Mouse (Mus musculus): ENCODE measurements at regions not wholly inside any gene's neighbourhood (a gene's known extent, or its start where the extent isn't known, plus 50 kb on each side); places are given as distances from the start of the nearest gene placed in this dataset.

GRCm38 (mm10) chr5:17006807-17007522, 215.4 kb downstream of the Gm28710 start:
- WGBS = 71% methylated on average over 3 of the region's 3 CpGs
- Histone ChIP-seq H3K27ac (no peak overlapping the region), H3K4me3 (replicated peaks; ENCODE audit: low read length) (no peak overlapping the region), H3K36me3 (replicated peaks; ENCODE audit: control insufficient read depth, insufficient read depth) (no peaks in the 10 kb centered on the region), H3K4me1 (replicated peaks; ENCODE audit: control insufficient read depth, insufficient read depth, low read length) (no peaks in the 10 kb centered on the region), H3K9me3 (ENCODE audit: control insufficient read depth, low read length) (no peaks in the 10 kb centered on the region), H3K27me3 (ENCODE audit: control insufficient read depth, insufficient read depth, low read length) (no peaks in the 10 kb centered on the region), H3K4me2 (replicated peaks) (no peak overlapping the region), H3K9ac (no peak overlapping the region)
- no peak for DNase-seq (ENCODE audit: low spot score)
- ATAC-seq (ENCODE audit: low FRiP score) = no peak

- no peak for ATAC-seq (ENCODE audit: low FRiP score)
- H3K9me3 ChIP-seq (ENCODE audit: control insufficient read depth, low read length) = no peaks in the 10 kb centered on the region
- no peak overlapping the region for H3K4me3 ChIP-seq (replicated peaks; ENCODE audit: low read length)
Measured at GRCm38 (mm10) chr5:17021636-17022035, 230.0 kb downstream of the Gm28710 start.

GRCm38 (mm10) chr5:17053935-17054334, 262.3 kb downstream of the Gm28710 start:
- H3K36me3 ChIP-seq (replicated peaks; ENCODE audit: control insufficient read depth, insufficient read depth) = no peaks in the 10 kb centered on the region
- no peak for ATAC-seq (ENCODE audit: low FRiP score)
- no peaks in the 10 kb centered on the region for H3K9me3 ChIP-seq (ENCODE audit: control insufficient read depth, low read length)
- no peak overlapping the region for H3K9ac ChIP-seq
- DNase-seq (ENCODE audit: low spot score) = no peak
- no peak overlapping the region for H3K27ac ChIP-seq
- H3K4me3 ChIP-seq (replicated peaks; ENCODE audit: low read length) = no peak overlapping the region
- no peak overlapping the region for H3K4me2 ChIP-seq (replicated peaks)
- no peaks in the 10 kb centered on the region for H3K4me1 ChIP-seq (replicated peaks; ENCODE audit: control insufficient read depth, insufficient read depth, low read length)
- 71% methylated on average over 2 of the region's 2 CpGs for WGBS
- H3K27me3 ChIP-seq (ENCODE audit: control insufficient read depth, insufficient read depth, low read length) = no peaks in the 10 kb centered on the region

More at GRCm38 (mm10) chr5:17021636-17022035, 230.0 kb downstream of the Gm28710 start:
- H3K36me3 ChIP-seq (replicated peaks; ENCODE audit: control insufficient read depth, insufficient read depth) = no peaks in the 10 kb centered on the region
- no peaks in the 10 kb centered on the region for H3K4me1 ChIP-seq (replicated peaks; ENCODE audit: control insufficient read depth, insufficient read depth, low read length)
- no peak for DNase-seq (ENCODE audit: low spot score)
- no peak overlapping the region for H3K27ac ChIP-seq
- no peak overlapping the region for H3K9ac ChIP-seq
- H3K27me3 ChIP-seq (ENCODE audit: control insufficient read depth, insufficient read depth, low read length) = no peaks in the 10 kb centered on the region
- no peak overlapping the region for H3K4me2 ChIP-seq (replicated peaks)

- no peaks in the 10 kb centered on the region for H3K4me1 ChIP-seq (replicated peaks; ENCODE audit: control insufficient read depth, insufficient read depth, low read length)
- ATAC-seq (ENCODE audit: low FRiP score) (no peak), DNase-seq (ENCODE audit: low spot score) (no peak)
- H3K36me3 ChIP-seq (replicated peaks; ENCODE audit: control insufficient read depth, insufficient read depth) = no peaks in the 10 kb centered on the region
- no peaks in the 10 kb centered on the region for H3K9me3 ChIP-seq (ENCODE audit: control insufficient read depth, low read length)
- 97% methylated on average over 8 of the region's 8 CpGs for WGBS
- no peaks in the 10 kb centered on the region for H3K27me3 ChIP-seq (ENCODE audit: control insufficient read depth, insufficient read depth, low read length)
- no peak overlapping the region for H3K4me2 ChIP-seq (replicated peaks)
- no peak overlapping the region for H3K9ac ChIP-seq
- H3K4me3 ChIP-seq (replicated peaks; ENCODE audit: low read length) = no peak overlapping the region
- no peak overlapping the region for H3K27ac ChIP-seq
Measured at GRCm38 (mm10) chr5:17064565-17064964, 273.0 kb downstream of the Gm28710 start.

GRCm38 (mm10) chr5:17080405-17080804, 288.8 kb downstream of the Gm28710 start:
- H3K4me1 ChIP-seq (replicated peaks; ENCODE audit: control insufficient read depth, insufficient read depth, low read length) = no peaks in the 10 kb centered on the region
- DNase-seq (ENCODE audit: low spot score) = no peak
- H3K27ac ChIP-seq = no peak overlapping the region
- H3K9ac ChIP-seq = no peak overlapping the region
- H3K4me2 ChIP-seq (replicated peaks) = no peak overlapping the region
- ATAC-seq (ENCODE audit: low FRiP score) = no peak
- H3K36me3 ChIP-seq (replicated peaks; ENCODE audit: control insufficient read depth, insufficient read depth) = no peaks in the 10 kb centered on the region
- no peak overlapping the region for H3K4me3 ChIP-seq (replicated peaks; ENCODE audit: low read length)
- WGBS = 73% methylated on average over 1 of the region's 1 CpGs
- no peaks in the 10 kb centered on the region for H3K27me3 ChIP-seq (ENCODE audit: control insufficient read depth, insufficient read depth, low read length)
- H3K9me3 ChIP-seq (ENCODE audit: control insufficient read depth, low read length) = no peaks in the 10 kb centered on the region

GRCm38 (mm10) chr5:17111556-17111955, 261.4 kb upstream of the Speer4f2 start:
- H3K27me3 ChIP-seq (ENCODE audit: control insufficient read depth, insufficient read depth, low read length) = no peaks in the 10 kb centered on the region
- WGBS = 86% methylated on average over 1 of the region's 1 CpGs
- H3K9me3 ChIP-seq (ENCODE audit: control insufficient read depth, low read length) = no peaks in the 10 kb centered on the region
- no peaks in the 10 kb centered on the region for H3K36me3 ChIP-seq (replicated peaks; ENCODE audit: control insufficient read depth, insufficient read depth)
- no peaks in the 10 kb centered on the region for H3K4me1 ChIP-seq (replicated peaks; ENCODE audit: control insufficient read depth, insufficient read depth, low read length)
- no peak for ATAC-seq (ENCODE audit: low FRiP score)
- DNase-seq (ENCODE audit: low spot score) = no peak
- no peak overlapping the region for H3K27ac ChIP-seq
- no peak overlapping the region for H3K4me2 ChIP-seq (replicated peaks)
- no peak overlapping the region for H3K4me3 ChIP-seq (replicated peaks; ENCODE audit: low read length)
- no peak overlapping the region for H3K9ac ChIP-seq

GRCm38 (mm10) chr5:17112026-17112425, 261.0 kb upstream of the Speer4f2 start:
- Histone ChIP-seq H3K4me2 (replicated peaks) (no peak overlapping the region), H3K4me1 (replicated peaks; ENCODE audit: control insufficient read depth, insufficient read depth, low read length) (no peaks in the 10 kb centered on the region), H3K27me3 (ENCODE audit: control insufficient read depth, insufficient read depth, low read length) (no peaks in the 10 kb centered on the region), H3K36me3 (replicated peaks; ENCODE audit: control insufficient read depth, insufficient read depth) (no peaks in the 10 kb centered on the region), H3K9ac (no peak overlapping the region), H3K9me3 (ENCODE audit: control insufficient read depth, low read length) (no peaks in the 10 kb centered on the region), H3K27ac (no peak overlapping the region), H3K4me3 (replicated peaks; ENCODE audit: low read length) (no peak overlapping the region)
- 60% methylated on average over 2 of the region's 2 CpGs for WGBS
- ATAC-seq (ENCODE audit: low FRiP score) (no peak), DNase-seq (ENCODE audit: low spot score) (no peak)

GRCm38 (mm10) chr5:17115035-17115434, 257.9 kb upstream of the Speer4f2 start:
- Histone ChIP-seq H3K4me2 (replicated peaks) (no peak overlapping the region), H3K4me1 (replicated peaks; ENCODE audit: control insufficient read depth, insufficient read depth, low read length) (no peaks in the 10 kb centered on the region), H3K9me3 (ENCODE audit: control insufficient read depth, low read length) (no peaks in the 10 kb centered on the region), H3K9ac (no peak overlapping the region), H3K4me3 (replicated peaks; ENCODE audit: low read length) (no peak overlapping the region), H3K36me3 (replicated peaks; ENCODE audit: control insufficient read depth, insufficient read depth) (no peaks in the 10 kb centered on the region), H3K27me3 (ENCODE audit: control insufficient read depth, insufficient read depth, low read length) (no peaks in the 10 kb centered on the region), H3K27ac (no peak overlapping the region)
- ATAC-seq (ENCODE audit: low FRiP score) (no peak), DNase-seq (ENCODE audit: low spot score) (no peak)
- 74% methylated on average over 3 of the region's 3 CpGs for WGBS

- H3K27ac ChIP-seq = no peak overlapping the region
- DNase-seq (ENCODE audit: low spot score) (no peak), ATAC-seq (ENCODE audit: low FRiP score) (no peak)
- H3K27me3 ChIP-seq (ENCODE audit: control insufficient read depth, insufficient read depth, low read length) = no peaks in the 10 kb centered on the region
- WGBS = 86% methylated on average over 3 of the region's 3 CpGs
- no peaks in the 10 kb centered on the region for H3K36me3 ChIP-seq (replicated peaks; ENCODE audit: control insufficient read depth, insufficient read depth)
- no peak overlapping the region for H3K4me2 ChIP-seq (replicated peaks)
- H3K9ac ChIP-seq = no peak overlapping the region
- no peaks in the 10 kb centered on the region for H3K9me3 ChIP-seq (ENCODE audit: control insufficient read depth, low read length)
- H3K4me3 ChIP-seq (replicated peaks; ENCODE audit: low read length) = no peak overlapping the region
- H3K4me1 ChIP-seq (replicated peaks; ENCODE audit: control insufficient read depth, insufficient read depth, low read length) = no peaks in the 10 kb centered on the region
Measured at GRCm38 (mm10) chr5:17116072-17116471, 256.9 kb upstream of the Speer4f2 start.

- DNase-seq (ENCODE audit: low spot score) = no peak
Measured at GRCm38 (mm10) chr5:17125240-17125639, 247.7 kb upstream of the Speer4f2 start.

More at GRCm38 (mm10) chr5:17125240-17125639, 247.7 kb upstream of the Speer4f2 start:
- H3K4me3 ChIP-seq (replicated peaks; ENCODE audit: low read length) = no peak overlapping the region
- no peak overlapping the region for H3K4me2 ChIP-seq (replicated peaks)
- no peaks in the 10 kb centered on the region for H3K4me1 ChIP-seq (replicated peaks; ENCODE audit: control insufficient read depth, insufficient read depth, low read length)
- no peak for ATAC-seq (ENCODE audit: low FRiP score)
- 83% methylated on average over 2 of the region's 2 CpGs for WGBS
- no peak overlapping the region for H3K9ac ChIP-seq
- H3K36me3 ChIP-seq (replicated peaks; ENCODE audit: control insufficient read depth, insufficient read depth) = no peaks in the 10 kb centered on the region
- H3K27me3 ChIP-seq (ENCODE audit: control insufficient read depth, insufficient read depth, low read length) = no peaks in the 10 kb centered on the region
- H3K9me3 ChIP-seq (ENCODE audit: control insufficient read depth, low read length) = no peaks in the 10 kb centered on the region
- no peak overlapping the region for H3K27ac ChIP-seq

Data from hindbrain, embryonic 14.5 days (tissue).